Mouse (Mus musculus) layer of hippocampus, postnatal 25 days (tissue): Measurements from ENCODE around the gene Shq1. TPM values are rescaled to one million over a fixed set of nuclear protein-coding genes. Genes with fewer than 3 reads are reported as not detected.
A peak's percentile ranks its signal among the peaks of the same experiment; 100 is the strongest.

Experiments
- DNase-seq, 2 experiments: peaks; one replicate each; pipeline ENCODE4 v3.0.0; 2022; ENCODE audit warnings: mixed read lengths in 2 of 2, low spot score in 1 of 2; ENCODE audit errors: extremely low spot score in 1 of 2
- total RNA-seq, 2 experiments: library from RNA; stranded (reverse); gene quantifications; 2 replicates each; pipeline ENCODE4 v1.2.3; 2021

The Shq1 gene
- total RNA-seq, 2 experiments from 2014 or later = 4.9 to 5.9 TPM

DNA sequence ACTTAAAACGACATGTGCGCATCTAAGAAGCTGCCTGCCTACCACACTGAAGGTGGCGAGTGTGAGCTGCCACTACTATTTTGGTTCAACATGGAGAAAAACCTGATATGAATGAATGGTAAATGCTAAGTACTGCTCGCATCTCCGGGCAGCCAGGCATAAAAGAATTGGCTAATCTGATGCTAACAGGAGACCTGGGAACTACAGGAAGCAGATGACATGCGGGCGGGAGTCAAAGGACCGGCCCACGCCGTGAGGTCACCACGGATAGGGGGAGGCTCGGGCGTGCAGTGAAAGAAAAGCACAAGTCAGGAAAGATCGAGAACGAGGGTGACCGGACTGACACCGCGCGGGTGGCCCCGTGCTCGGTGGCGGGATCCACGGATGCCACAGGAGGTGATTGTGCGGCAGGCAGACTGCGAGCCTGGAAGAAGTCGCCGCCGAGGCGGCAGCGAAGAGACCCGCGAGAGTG lies 551 bp downstream of the Shq1 start:
- DNase-seq = peak; percentile 16 to 23

- DNase-seq = no peak
Measured at GRCm38 (mm10) chr6:100668858-100669257, 2.1 kb downstream of the Shq1 start.

DNA sequence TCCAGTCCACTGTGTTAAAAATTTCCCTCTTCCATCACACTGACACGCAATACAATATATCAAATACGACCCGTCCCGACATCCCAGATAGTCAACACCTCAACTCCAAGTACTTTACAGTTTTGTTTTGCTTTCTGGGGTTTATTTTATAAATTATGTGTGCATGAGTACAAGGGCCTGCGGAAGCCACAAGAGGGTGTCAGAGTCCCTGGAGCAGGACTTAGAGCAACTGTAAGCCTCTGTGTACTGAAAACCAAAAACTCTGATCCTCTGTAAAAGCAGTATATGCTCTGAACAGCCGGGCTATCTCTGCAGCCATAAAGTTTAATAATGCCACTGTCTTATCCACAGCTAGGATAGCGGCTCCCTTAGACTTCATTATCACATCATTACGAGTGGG lies 3.3 kb downstream of the Shq1 start:
- DNase-seq = no peak

GRCm38 (mm10) chr6:100662224-100662623 lies 8.7 kb downstream of the Shq1 start:
- no peak for DNase-seq

- peak; percentile 32 to 61 for DNase-seq
Measured at GRCm38 (mm10) chr6:100660395-100660794, 10.6 kb downstream of the Shq1 start.

DNA sequence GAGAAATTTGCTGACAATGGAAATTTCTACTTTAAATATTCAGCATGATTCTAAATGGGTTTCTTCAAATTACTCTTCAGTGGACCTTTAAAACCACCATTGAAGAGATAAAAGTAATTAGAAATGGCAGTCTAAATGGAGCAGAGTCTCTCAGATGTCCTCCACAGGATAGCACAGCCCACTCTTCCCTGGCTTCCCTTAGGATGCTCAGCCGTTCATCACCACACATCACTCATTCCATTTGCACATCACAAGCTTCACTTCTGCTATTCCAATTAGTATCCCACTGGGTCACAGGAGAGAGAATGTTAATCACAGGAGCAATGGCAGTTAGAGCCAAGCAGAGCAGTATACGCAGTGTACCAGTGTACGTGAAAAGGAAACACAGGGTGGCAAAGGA lies 18.4 kb downstream of the Shq1 start:
- DNase-seq = no peak

DNA sequence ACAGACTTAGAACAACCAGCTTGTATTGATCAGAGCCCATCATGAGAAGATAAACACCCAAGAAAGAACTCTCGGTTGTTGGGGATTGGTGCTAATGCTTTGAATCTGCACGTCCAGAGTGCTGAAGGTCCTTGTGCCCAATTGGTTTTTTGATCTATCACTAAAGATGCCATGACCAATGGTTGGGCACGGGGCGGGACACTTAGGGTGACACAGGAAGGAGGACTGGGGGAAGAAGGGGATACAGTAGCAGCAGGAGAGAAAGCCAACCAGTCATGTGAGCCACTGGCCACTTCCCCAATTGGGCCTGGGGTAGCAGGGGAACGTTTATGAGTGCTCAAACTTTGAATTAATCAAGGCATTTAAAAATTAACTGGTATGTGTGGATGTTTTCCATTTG lies 23.8 kb downstream of the Shq1 start:
- DNase-seq = no peak

DNA sequence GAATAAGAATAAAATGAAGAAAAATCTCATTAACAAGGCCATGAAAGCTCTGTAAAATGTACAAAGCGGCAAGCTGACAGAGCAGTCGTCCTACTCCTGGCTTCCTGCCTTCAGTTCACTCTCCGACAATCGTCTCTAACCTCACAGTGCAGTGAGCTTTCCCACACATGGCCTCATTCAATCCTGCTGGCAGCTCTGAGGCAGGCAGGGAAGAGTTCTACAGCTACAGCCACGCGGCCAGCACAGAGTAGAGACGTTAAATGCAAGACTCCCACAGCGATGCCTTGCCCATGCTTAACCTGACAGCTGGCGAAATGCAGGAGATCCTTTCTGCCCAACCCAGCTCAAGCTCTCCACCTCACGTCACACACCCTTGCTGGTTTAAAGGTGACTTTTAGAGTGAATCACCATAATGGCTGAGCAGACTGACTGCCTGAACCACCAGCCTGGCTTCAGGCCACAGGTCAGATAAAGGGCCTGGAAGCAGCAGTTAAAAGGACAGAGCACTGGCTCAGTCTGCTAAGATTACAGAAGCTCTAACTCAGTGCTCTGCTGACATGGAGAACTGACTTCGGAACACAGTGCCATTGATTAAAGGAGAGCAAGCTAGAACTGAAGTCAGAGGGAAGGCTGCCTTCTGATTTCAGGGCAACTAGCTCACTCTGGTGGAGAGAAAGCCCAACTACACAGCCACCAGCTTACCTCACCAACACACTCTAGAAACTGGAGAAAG lies 25.3 kb downstream of the Shq1 start:
- peak; percentile 19 to 55 for DNase-seq

DNA sequence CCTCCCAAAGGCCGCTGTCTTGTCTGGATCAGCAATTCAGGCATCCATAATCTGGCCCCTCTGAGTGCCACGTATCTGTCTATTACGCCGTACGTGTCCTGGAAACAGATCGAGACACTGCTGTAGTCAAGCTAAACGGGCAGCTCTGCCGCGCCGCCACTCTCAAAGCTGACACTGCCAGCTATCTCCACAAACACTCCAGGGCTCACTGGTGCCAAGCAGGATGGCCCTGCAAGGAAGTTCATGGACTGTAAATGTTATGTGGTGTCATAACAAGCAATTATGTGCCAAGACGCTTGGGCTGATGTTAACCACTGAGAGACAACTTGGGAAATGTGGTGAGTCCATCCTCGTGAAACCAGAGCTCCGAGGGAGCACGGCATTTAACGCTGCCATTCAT lies 26.3 kb downstream of the Shq1 start:
- DNase-seq = no peak

GRCm38 (mm10) chr6:100642786-100643185 lies 28.2 kb downstream of the Shq1 start:
- no peak for DNase-seq

- DNase-seq = no peak
Measured at GRCm38 (mm10) chr6:100640591-100640990, 30.4 kb downstream of the Shq1 start.

DNA sequence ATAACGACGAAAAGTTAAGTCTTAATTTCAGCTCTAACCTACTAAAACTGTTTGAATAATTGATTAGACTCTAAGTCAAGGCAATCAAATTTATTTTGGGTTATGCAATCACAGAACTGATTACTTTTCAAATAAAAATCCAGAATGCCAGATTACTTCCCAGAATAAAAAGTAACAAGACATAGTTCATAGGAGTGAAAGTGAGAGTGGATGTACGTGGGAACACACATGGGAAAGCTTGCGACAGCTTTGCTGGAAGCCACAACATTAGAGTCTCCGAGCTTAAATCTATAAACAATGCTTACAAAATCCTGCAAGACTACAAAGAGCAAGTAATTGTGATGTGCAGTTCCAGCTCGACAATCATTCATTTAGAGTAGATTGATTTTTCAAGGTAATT lies 41.9 kb downstream of the Shq1 start:
- DNase-seq = no peak

- no peak for DNase-seq
Measured at GRCm38 (mm10) chr6:100628223-100628622, 42.7 kb downstream of the Shq1 start.

DNA sequence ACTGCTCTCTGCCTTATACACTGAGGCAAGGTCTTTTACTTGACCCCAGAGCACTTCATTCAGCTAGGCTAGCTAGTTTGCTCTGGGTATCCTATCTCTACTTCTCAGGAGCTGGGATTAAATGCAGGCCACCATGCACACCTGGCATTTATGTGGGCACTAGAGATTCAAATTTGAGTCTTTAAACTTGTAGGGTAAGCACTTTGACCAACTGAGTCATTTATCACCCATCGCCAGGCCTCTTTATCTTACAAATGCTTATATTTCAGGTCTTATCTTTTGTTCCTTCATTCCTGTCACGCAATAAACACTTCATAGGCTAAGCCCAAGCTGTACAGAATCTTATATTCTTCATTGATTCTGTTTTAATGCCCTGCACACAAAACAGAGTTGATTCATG lies 47.0 kb downstream of the Shq1 start:
- no peak for DNase-seq

GRCm38 (mm10) chr6:100622861-100623507 lies 48.0 kb downstream of the Shq1 start:
- no peak for DNase-seq

DNA sequence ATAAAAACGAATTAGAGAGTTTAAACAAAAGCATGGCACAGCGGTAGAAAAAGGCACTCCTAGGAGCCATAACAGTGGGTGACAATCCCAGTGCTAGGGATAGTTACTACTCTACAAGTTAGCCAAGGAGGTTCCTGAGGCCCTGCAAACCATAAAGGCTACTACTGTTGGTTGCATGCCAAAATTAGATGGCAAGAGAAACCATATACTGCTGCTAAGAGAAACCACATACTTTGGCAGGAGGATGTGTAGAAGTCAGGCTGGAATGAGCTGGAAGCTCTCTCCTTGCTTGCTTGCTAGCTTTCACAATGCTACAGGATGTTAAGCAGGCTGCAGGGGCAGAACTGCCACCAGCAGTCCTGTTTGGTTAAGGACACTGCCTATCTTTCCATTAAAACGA lies 50.5 kb downstream of the Shq1 start:
- no peak for DNase-seq

DNA sequence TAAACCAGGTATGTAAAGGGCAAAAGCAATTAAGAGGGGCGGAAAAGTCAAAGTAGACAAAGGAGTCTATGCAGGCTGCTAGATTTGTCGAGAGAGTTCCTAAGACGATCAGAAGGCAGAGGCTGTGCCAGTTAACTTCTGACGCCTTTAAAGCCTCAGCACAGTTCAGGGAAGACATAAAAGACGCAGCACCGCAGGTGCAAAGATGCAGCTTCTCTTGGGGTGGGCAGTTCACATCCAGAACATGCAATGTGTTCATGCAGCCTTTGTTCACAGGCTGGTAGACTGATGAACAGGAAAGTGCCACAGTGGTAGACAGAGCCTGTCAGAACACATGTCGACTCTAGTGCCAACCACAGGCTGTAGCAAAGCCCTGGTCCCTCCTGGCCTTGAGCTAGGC lies 51.6 kb downstream of the Shq1 start:
- DNase-seq = no peak

- no peak for DNase-seq
Measured at GRCm38 (mm10) chr6:100616133-100616532, 54.8 kb downstream of the Shq1 start.

- DNase-seq = no peak
Measured at GRCm38 (mm10) chr6:100613593-100614267, 57.2 kb downstream of the Shq1 start.

GRCm38 (mm10) chr6:100610897-100611575 lies 59.9 kb downstream of the Shq1 start:
- DNase-seq = no peak

- DNase-seq = peak in 1 of 2 experiments; percentile 11
Measured at GRCm38 (mm10) chr6:100610182-100610581, 60.8 kb downstream of the Shq1 start.
